Mouse (Mus musculus) E14TG2a.4 (cell line): Measurements from ENCODE around the gene Pcbp4.

Experiments used
- CTCF ChIP-seq: conservative IDR thresholded peaks from 2 replicates; pipeline ENCODE4 v1.5.1; 2014; ENCODE audit warnings: low read length
- NANOG ChIP-seq: IDR thresholded peaks from 2 replicates; pipeline ENCODE4 v1.6.1; 2014; ENCODE audit warnings: borderline replicate concordance, low read length, mixed read lengths
- POU5F1 ChIP-seq: IDR thresholded peaks from 2 replicates; pipeline ENCODE4 v1.6.1; 2014; ENCODE audit warnings: low read length, borderline replicate concordance

GRCm38 (mm10) chr9:106461026-106461415 is 7.9 kb downstream of the Pcbp4 start:
- TF ChIP-seq CTCF (no peak), POU5F1 (no peak), NANOG (no peak)
